Mouse (Mus musculus): ENCODE measurements around the gene Hrct1. TPM values are rescaled to one million over a fixed set of nuclear protein-coding genes. Genes with fewer than 3 reads are reported as not detected.

Gene Hrct1
- total RNA-seq, 4 experiments from 2014 or later, result 1.4 to 4.8 (median 2.6) TPM

Other genes with a start within 250 kb of the Hrct1 start
- gene Sit1, start 243.5 kb upstream of the Hrct1 start, total RNA-seq (2022), result under 1 TPM in 1 of 4 experiments, not detected in 3; 0.48 TPM
- 10 to 100 TPM; 60.5 to 81.9 (median 64.0) TPM for gene Ccdc107, start 234.3 kb upstream of the Hrct1 start, total RNA-seq (2022)
- 1 to 10 TPM in 2 of 4 experiments, under 1 TPM in 2; 0.73 to 2.0 (median 1.2) TPM for gene Arhgef39, start 227.5 kb upstream of the Hrct1 start, total RNA-seq (2022)
- gene Car9, start 220.2 kb upstream of the Hrct1 start, total RNA-seq (2022), result under 1 TPM in 3 of 4 experiments, not detected in 1; 0.32 to 0.68 (median 0.56) TPM
- 10 to 100 TPM; 32.3 to 89.4 (median 52.6) TPM for gene Tpm2, start 203.4 kb upstream of the Hrct1 start, total RNA-seq (2022)
- gene Creb3, start 164.9 kb upstream of the Hrct1 start, total RNA-seq (2022), result 100 to 1,000 TPM; 141 to 201 (median 150) TPM
- 100 to 1,000 TPM; 249 to 319 (median 289) TPM for gene Tln1, start 164.5 kb upstream of the Hrct1 start, total RNA-seq (2022)
- 10 to 100 TPM; 41.0 to 66.1 (median 56.9) TPM for gene Rgp1, start 148.5 kb upstream of the Hrct1 start, total RNA-seq (2022)
- 10 to 100 TPM; 11.1 to 19.1 (median 15.7) TPM for gene Gba2, start 148.3 kb upstream of the Hrct1 start, total RNA-seq (2022)
- 1 to 10 TPM; 2.0 to 2.7 (median 2.4) TPM for gene Msmp, start 142.7 kb upstream of the Hrct1 start, total RNA-seq (2022)
- gene Npr2, start 95.3 kb upstream of the Hrct1 start, total RNA-seq (2022), result 10 to 100 TPM; 29.6 to 78.6 (median 54.0) TPM
- gene Spag8, start 73.6 kb upstream of the Hrct1 start, total RNA-seq (2022), result 1 to 10 TPM in 3 of 4 experiments, under 1 TPM in 1; 0.58 to 2.3 (median 1.4) TPM
- 100 to 1,000 TPM in 1 of 4 experiments, 10 to 100 TPM in 3; 80.8 to 112 (median 97.8) TPM for gene Hint2, start 70.7 kb upstream of the Hrct1 start, total RNA-seq (2022)
- 10 to 100 TPM in 2 of 4 experiments, 1 to 10 TPM in 2; 6.0 to 10.9 (median 8.3) TPM for gene Tmem8b, start 58.2 kb upstream of the Hrct1 start, total RNA-seq (2022)
- gene Fam221b, start 58.0 kb upstream of the Hrct1 start, total RNA-seq (2022), result under 1 TPM; 0.14 to 0.67 (median 0.41) TPM
- gene Olfr70, start 26.4 kb upstream of the Hrct1 start, total RNA-seq (2022), result not detected
- gene Olfr71, start 16.9 kb upstream of the Hrct1 start, total RNA-seq (2022), result not detected
- 1 to 10 TPM; 1.6 to 2.3 (median 1.9) TPM for gene Spaar, start 2.8 kb downstream of the Hrct1 start, total RNA-seq (2022)
- not detected for gene Olfr159, start 43.8 kb downstream of the Hrct1 start, total RNA-seq (2022)
- not detected for gene Olfr156, start 96.7 kb downstream of the Hrct1 start, total RNA-seq (2022)
- gene Olfr157, start 113.0 kb downstream of the Hrct1 start, total RNA-seq (2022), result not detected
- gene Olfr155, start 124.4 kb downstream of the Hrct1 start, total RNA-seq (2022), result not detected
- 10 to 100 TPM; 21.6 to 45.0 (median 32.0) TPM for gene Reck, start 148.3 kb downstream of the Hrct1 start, total RNA-seq (2022)
- 1 to 10 TPM; 1.8 to 3.1 (median 2.0) TPM for gene Glipr2, start 230.2 kb downstream of the Hrct1 start, total RNA-seq (2022)